10 mouse cellular contexts compared by ENCODE assay signal in the genomic region with DNA sequence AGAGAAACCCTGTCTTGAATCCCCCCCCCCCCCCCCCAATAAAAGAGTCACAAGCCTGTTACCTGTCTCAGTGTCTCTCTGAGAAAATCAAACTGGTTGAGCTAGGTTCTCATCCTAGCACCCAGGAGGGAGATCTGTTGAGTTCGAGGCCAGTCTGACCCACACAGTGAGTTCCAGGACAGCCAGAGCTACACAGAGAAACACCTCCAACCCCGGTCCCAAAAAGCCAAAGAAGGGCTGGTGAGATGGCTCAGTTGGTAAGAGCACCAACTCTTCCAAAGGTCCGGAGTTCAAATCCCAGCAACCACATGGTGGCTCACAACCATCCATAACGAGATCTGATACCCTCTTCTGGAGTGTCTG. TPM values are rescaled to one million over a fixed set of nuclear protein-coding genes. Genes with fewer than 3 reads are reported as not detected.
DNase-seq lines count a peak whose midpoint lies in the region; ATAC-seq and TF ChIP-seq lines count a peak whose summit lies in the region.
"Had no signal": no experiment of that assay in that cellular context is flagged by ENCODE, and none has a peak within 500 bp of the region (broad histone marks: within the 10 kb centered on the region; RNA-seq: fewer than 3 reads in every experiment).

No protein-coding gene starts in this region.

- TF ChIP-seq CTCF in forebrain, postnatal 0 days (IDR thresholded peaks at IDR 0.05; ENCODE audit: low read depth), result no peak
- TF ChIP-seq CTCF in kidney, postnatal 0 days (IDR thresholded peaks at IDR 0.05; ENCODE audit: low read depth), result no peak
- no peak for TF ChIP-seq CTCF in liver, postnatal 0 days (IDR thresholded peaks at IDR 0.05; ENCODE audit: low read depth)

- no peaks in the 10 kb centered on the region for H3K27me3 ChIP-seq in forebrain, embryonic 14.5 days (replicated peaks; ENCODE audit: control insufficient read depth, insufficient read depth, low read length)
- no peaks in the 10 kb centered on the region for H3K27me3 ChIP-seq in forebrain, postnatal 0 days (ENCODE audit: insufficient read depth, low read length)
- no peaks in the 10 kb centered on the region for H3K27me3 ChIP-seq in kidney, postnatal 0 days (ENCODE audit: insufficient read depth, low read length)
- H3K27me3 ChIP-seq in embryonic facial prominence, embryonic 14.5 days (replicated peaks; ENCODE audit: control insufficient read depth, insufficient read depth, low read length), result no peaks in the 10 kb centered on the region
- H3K27me3 ChIP-seq in liver, postnatal 0 days (ENCODE audit: insufficient read depth, low read length), result no peaks in the 10 kb centered on the region

- no peak for DNase-seq in forebrain, embryonic 14.5 days (ENCODE audit: low spot score)
- DNase-seq in forebrain, postnatal 0 days, result no peak
- no peak for DNase-seq in kidney, postnatal 0 days (ENCODE audit: low spot score)
- DNase-seq in kidney, postnatal 4 days, result no peak
- DNase-seq in embryonic facial prominence, embryonic 14.5 days (ENCODE audit: low spot score), result no peak
- DNase-seq in liver, postnatal 0 days, result no peak
- DNase-seq in adrenal gland, postnatal 36 days, result no peak
- no peak for DNase-seq in right cerebral cortex, postnatal 14 days
- DNase-seq: gastrocnemius, postnatal 14 days; thymus, adult 2 months had no signal

- 67% methylated on average over 4 of the region's 4 CpGs for WGBS in forebrain, embryonic 14.5 days
- 61% methylated on average over 4 of the region's 4 CpGs for WGBS in forebrain, postnatal 0 days
- 71% methylated on average over 4 of the region's 4 CpGs for WGBS in kidney, postnatal 0 days
- WGBS in embryonic facial prominence, embryonic 14.5 days, result 59% methylated on average over 4 of the region's 4 CpGs
- 48% methylated on average over 4 of the region's 4 CpGs for WGBS in liver, postnatal 0 days (ENCODE audit: insufficient replicate concordance)

- H3K9ac ChIP-seq in forebrain, embryonic 14.5 days (ENCODE audit: low read length), result no peak overlapping the region
- no peak overlapping the region for H3K9ac ChIP-seq in forebrain, postnatal 0 days
- H3K9ac ChIP-seq in kidney, postnatal 0 days (ENCODE audit: low read depth, low read length), result no peak overlapping the region
- H3K9ac ChIP-seq in embryonic facial prominence, embryonic 14.5 days (ENCODE audit: low read depth, low read length), result 0 out of 2 replicates have a peak overlapping the region, but pooled peaks have one; percentile 55
- peak overlapping the region; percentile 55; the same call in 1 of the 2 replicates for H3K9ac ChIP-seq in liver, postnatal 0 days (replicated peaks)

- H3K9me3 ChIP-seq in forebrain, embryonic 14.5 days (replicated peaks; ENCODE audit: control insufficient read depth, low read length), result no peaks in the 10 kb centered on the region
- no peaks in the 10 kb centered on the region for H3K9me3 ChIP-seq in forebrain, postnatal 0 days (ENCODE audit: low read length)
- no peaks in the 10 kb centered on the region for H3K9me3 ChIP-seq in kidney, postnatal 0 days (replicated peaks; ENCODE audit: low read length)
- H3K9me3 ChIP-seq in embryonic facial prominence, embryonic 14.5 days (ENCODE audit: control insufficient read depth, low read length), result no peaks in the 10 kb centered on the region
- no peaks in the 10 kb centered on the region for H3K9me3 ChIP-seq in liver, postnatal 0 days (ENCODE audit: low read length)

- H3K27ac ChIP-seq in forebrain, embryonic 14.5 days (ENCODE audit: low read depth, low read length), result 0 out of 2 replicates have a peak overlapping the region, but pooled peaks have one; percentile 27
- no peak overlapping the region for H3K27ac ChIP-seq in forebrain, postnatal 0 days (ENCODE audit: low read depth, low read length)
- peak overlapping the region; percentile 81 for H3K27ac ChIP-seq in kidney, postnatal 0 days
- peak overlapping the region; percentile 70; the same call in 1 of the 2 replicates for H3K27ac ChIP-seq in embryonic facial prominence, embryonic 14.5 days (replicated peaks; ENCODE audit: low read depth, low read length)
- H3K27ac ChIP-seq in liver, postnatal 0 days (ENCODE audit: low read depth), result peak overlapping the region; percentile 57; the same call in 1 of the 2 replicates

- no peak for TF ChIP-seq EP300 in liver, postnatal 0 days (IDR thresholded peaks at IDR 0.05; ENCODE audit: low read depth)

- no peak for ATAC-seq in forebrain, embryonic 14.5 days
- no peak for ATAC-seq in forebrain, postnatal 0 days
- ATAC-seq in kidney, postnatal 0 days (replicated peaks; ENCODE audit: low FRiP score, low read depth), result peak; percentile 8; the same call in 1 of the 2 replicates
- ATAC-seq in embryonic facial prominence, embryonic 14.5 days (ENCODE audit: low read depth), result no peak
- ATAC-seq in liver, postnatal 0 days, result no peak; the same call in 1 of the 2 replicates

- no peak overlapping the region for H3K4me2 ChIP-seq in forebrain, embryonic 14.5 days (ENCODE audit: low read length)
- no peak overlapping the region for H3K4me2 ChIP-seq in forebrain, postnatal 0 days (ENCODE audit: low read depth)
- H3K4me2 ChIP-seq in kidney, postnatal 0 days (ENCODE audit: low read length), result peak overlapping the region; percentile 57; the same call in 1 of the 2 replicates
- H3K4me2 ChIP-seq in embryonic facial prominence, embryonic 14.5 days (ENCODE audit: low read depth, low read length), result peak overlapping the region; percentile 58; the same call in 1 of the 2 replicates
- H3K4me2 ChIP-seq in liver, postnatal 0 days (ENCODE audit: low read depth, low read length), result peak overlapping the region; percentile 64; the same call in 1 of the 2 replicates

- H3K36me3 ChIP-seq in forebrain, embryonic 14.5 days (ENCODE audit: control insufficient read depth, insufficient read depth, low read length), result no peaks in the 10 kb centered on the region
- no peaks in the 10 kb centered on the region for H3K36me3 ChIP-seq in forebrain, postnatal 0 days (ENCODE audit: insufficient read depth)
- H3K36me3 ChIP-seq in kidney, postnatal 0 days (ENCODE audit: insufficient read depth, low read length), result no peaks in the 10 kb centered on the region
- H3K36me3 ChIP-seq in embryonic facial prominence, embryonic 14.5 days (ENCODE audit: control insufficient read depth, insufficient read depth, low read length), result no peaks in the 10 kb centered on the region
- H3K36me3 ChIP-seq in liver, postnatal 0 days (replicated peaks; ENCODE audit: insufficient read depth, low read length), result no peaks in the 10 kb centered on the region

- H3K4me1 ChIP-seq in forebrain, embryonic 14.5 days (ENCODE audit: control insufficient read depth, insufficient read depth, low read length), result no peaks in the 10 kb centered on the region
- no peaks in the 10 kb centered on the region for H3K4me1 ChIP-seq in forebrain, postnatal 0 days (ENCODE audit: insufficient read depth)
- H3K4me1 ChIP-seq in kidney, postnatal 0 days (replicated peaks; ENCODE audit: insufficient read depth, low read length), result no peaks in the 10 kb centered on the region
- H3K4me1 ChIP-seq in embryonic facial prominence, embryonic 14.5 days (ENCODE audit: control insufficient read depth, insufficient read depth, low read length), result no peaks in the 10 kb centered on the region
- H3K4me1 ChIP-seq in liver, postnatal 0 days (ENCODE audit: insufficient read depth), result no peaks in the 10 kb centered on the region; the same call in 1 of the 2 replicates

- no peak overlapping the region for H3K4me3 ChIP-seq in forebrain, embryonic 14.5 days (ENCODE audit: low read depth, low read length)
- no peak overlapping the region for H3K4me3 ChIP-seq in forebrain, postnatal 0 days (ENCODE audit: low read depth, low read length)
- H3K4me3 ChIP-seq in kidney, postnatal 0 days (replicated peaks; ENCODE audit: low read depth, low read length), result no peak overlapping the region
- H3K4me3 ChIP-seq in embryonic facial prominence, embryonic 14.5 days (ENCODE audit: low read depth, low read length), result no peak overlapping the region
- H3K4me3 ChIP-seq in liver, postnatal 0 days (ENCODE audit: low read depth, low read length), result no peak overlapping the region

RNA-seq across cellular contexts. Expression of a gene that starts 20.5 kb away (rescaled TPM):
- 38.5 and 38.6 TPM in 2 replicates for polyA plus RNA-seq in forebrain, embryonic 14.5 days (2014; fragmentation: Nextera tagmentation; extraction: Ambion mirVana)
- 4.2 and 9.1 TPM in 2 replicates for total RNA-seq in forebrain, postnatal 0 days (2014; rRNA removed)
- polyA plus RNA-seq in forebrain, postnatal 0 days (2015; fragmentation: Nextera tagmentation; extraction: Ambion mirVana), result 4.4 and 5.0 TPM in 2 replicates
- polyA plus RNA-seq in kidney, postnatal 0 days (2015; fragmentation: Nextera tagmentation; extraction: Ambion mirVana), result 24.6 and 27.2 TPM in 2 replicates
- polyA plus RNA-seq in embryonic facial prominence, embryonic 14.5 days (2014; fragmentation: Nextera tagmentation; extraction: Ambion mirVana), result 42.9 and 50.7 TPM in 2 replicates
- polyA plus RNA-seq in liver, postnatal 0 days (2015; fragmentation: Nextera tagmentation; extraction: Ambion mirVana), result 10.7 and 11.8 TPM in 2 replicates
- 1 to 10 TPM; 2.1 to 2.3 TPM for total RNA-seq in adrenal gland, postnatal 36 days (2021)

RNA-seq across cellular contexts. Expression of a gene that starts 46.9 kb away (rescaled TPM):
- 621 and 797 TPM in 2 replicates for polyA plus RNA-seq in forebrain, embryonic 14.5 days (2014; fragmentation: Nextera tagmentation; extraction: Ambion mirVana)
- 784 and 1,295 TPM in 2 replicates for total RNA-seq in forebrain, postnatal 0 days (2014; rRNA removed)
- polyA plus RNA-seq in forebrain, postnatal 0 days (2015; fragmentation: Nextera tagmentation; extraction: Ambion mirVana), result 481 and 630 TPM in 2 replicates
- polyA plus RNA-seq in kidney, postnatal 0 days (2015; fragmentation: Nextera tagmentation; extraction: Ambion mirVana), result 988 and 1,137 TPM in 2 replicates
- polyA plus RNA-seq in embryonic facial prominence, embryonic 14.5 days (2014; fragmentation: Nextera tagmentation; extraction: Ambion mirVana), result 1,243 and 1,364 TPM in 2 replicates
- 543 and 557 TPM in 2 replicates for polyA plus RNA-seq in liver, postnatal 0 days (2015; fragmentation: Nextera tagmentation; extraction: Ambion mirVana)
- total RNA-seq in adrenal gland, postnatal 36 days (2021), result 1,000 to 10,000 TPM; 1,017 to 1,149 TPM

RNA-seq across cellular contexts. Expression of a gene that starts 48.8 kb away (rescaled TPM):
- 7.2 and 8.0 TPM in 2 replicates for polyA plus RNA-seq in forebrain, embryonic 14.5 days (2014; fragmentation: Nextera tagmentation; extraction: Ambion mirVana)
- 9.8 and 11.6 TPM in 2 replicates for total RNA-seq in forebrain, postnatal 0 days (2014; rRNA removed)
- polyA plus RNA-seq in forebrain, postnatal 0 days (2015; fragmentation: Nextera tagmentation; extraction: Ambion mirVana), result 10.5 and 12.4 TPM in 2 replicates
- 34.4 and 40.5 TPM in 2 replicates for polyA plus RNA-seq in kidney, postnatal 0 days (2015; fragmentation: Nextera tagmentation; extraction: Ambion mirVana)
- polyA plus RNA-seq in embryonic facial prominence, embryonic 14.5 days (2014; fragmentation: Nextera tagmentation; extraction: Ambion mirVana), result 15.5 and 21.9 TPM in 2 replicates
- polyA plus RNA-seq in liver, postnatal 0 days (2015; fragmentation: Nextera tagmentation; extraction: Ambion mirVana), result 48.6 and 57.1 TPM in 2 replicates
- 10 to 100 TPM; 54.2 to 97.3 TPM for total RNA-seq in adrenal gland, postnatal 36 days (2021)

RNA-seq across cellular contexts. Expression of a gene that starts 49.0 kb away (rescaled TPM):
- polyA plus RNA-seq in forebrain, embryonic 14.5 days (2014; fragmentation: Nextera tagmentation; extraction: Ambion mirVana), result 0.62 and 0.81 TPM in 2 replicates
- 1.5 and 1.8 TPM in 2 replicates for total RNA-seq in forebrain, postnatal 0 days (2014; rRNA removed)
- polyA plus RNA-seq in forebrain, postnatal 0 days (2015; fragmentation: Nextera tagmentation; extraction: Ambion mirVana), result 2.0 and 2.5 TPM in 2 replicates
- 0.18 and 0.59 TPM in 2 replicates for polyA plus RNA-seq in kidney, postnatal 0 days (2015; fragmentation: Nextera tagmentation; extraction: Ambion mirVana)
- polyA plus RNA-seq in embryonic facial prominence, embryonic 14.5 days (2014; fragmentation: Nextera tagmentation; extraction: Ambion mirVana), result 1.3 and 1.8 TPM in 2 replicates
- not detected in 2 replicates for polyA plus RNA-seq in liver, postnatal 0 days (2015; fragmentation: Nextera tagmentation; extraction: Ambion mirVana)
- 1 to 10 TPM; 2.8 to 3.5 TPM for total RNA-seq in adrenal gland, postnatal 36 days (2021)
- total RNA-seq: gastrocnemius, postnatal 14 days had no signal

Comparison
In these comparisons a context has a peak if more than half of its experiments do, and no peak if none do; other contexts are left out.
1. H3K4me2 ChIP-seq: peak in kidney, postnatal 0 days (single experiment), embryonic facial prominence, embryonic 14.5 days (single experiment) and liver, postnatal 0 days (single experiment); none in forebrain, embryonic 14.5 days (single experiment) and forebrain, postnatal 0 days (single experiment).
2. H3K9ac ChIP-seq: peak in embryonic facial prominence, embryonic 14.5 days (single experiment) and liver, postnatal 0 days (single experiment); none in forebrain, embryonic 14.5 days (single experiment), forebrain, postnatal 0 days (single experiment) and kidney, postnatal 0 days (single experiment).